Mouse (Mus musculus) MEL (cell line): ENCODE data around the gene Gm20388. TPM values are rescaled to one million over a fixed set of nuclear protein-coding genes. Genes with fewer than 3 reads are reported as not detected.

Source experiments
- DNase-seq: peaks from one replicate; pipeline ENCODE4 v3.0.0; 2011; ENCODE audit warnings: low read depth, low spot score
- H3K27ac ChIP-seq: 2 replicates; pipeline ENCODE4 v1.5.1; 2012; ENCODE audit warnings: low read depth, mild to moderate bottlenecking, control low read depth, low read length, moderate library complexity; ENCODE audit not compliant: control insufficient read depth
- H3K27me3 ChIP-seq, 2 experiments: fragments of 150-350 bp in 1 of 2; sonication (generic) in 1 of 2; 2 replicates each; pipeline ENCODE4 v1.6.1; 2012; ENCODE audit warnings: low read length in 2 of 2, mild to moderate bottlenecking in 2 of 2, improper control_type of control experiment in 1 of 2, moderate library complexity in 1 of 2; ENCODE audit not compliant: insufficient read depth in 2 of 2, control insufficient read depth in 1 of 2
- H3K36me3 ChIP-seq, 2 experiments: 2 replicates each; pipeline ENCODE4 v1.6.1; 2012 to 2014; ENCODE audit warnings: low read length in 2 of 2, improper control_type of control experiment in 1 of 2, inconsistent platforms in 1 of 2, mild to moderate bottlenecking in 1 of 2; ENCODE audit not compliant: insufficient read depth in 2 of 2, control insufficient read depth in 1 of 2
- H3K4me1 ChIP-seq, 2 experiments: fragments of 150-350 bp in 1 of 2; sonication (generic) in 1 of 2; 2 replicates each; pipeline ENCODE4 v1.6.1; 2012; ENCODE audit warnings: low read length in 2 of 2, improper control_type of control experiment in 1 of 2, mild to moderate bottlenecking in 1 of 2; ENCODE audit not compliant: insufficient read depth in 2 of 2, control insufficient read depth in 1 of 2
- H3K4me3 ChIP-seq, 2 experiments: fragments of 150-350 bp in 1 of 2; sonication (generic) in 1 of 2; 2 replicates each; pipeline ENCODE4 v1.5.1; 2012; ENCODE audit warnings: low read depth in 2 of 2, low read length in 2 of 2, mild to moderate bottlenecking in 2 of 2, moderate library complexity in 2 of 2, control low read depth in 1 of 2, improper control_type of control experiment in 1 of 2; ENCODE audit not compliant: control insufficient read depth in 1 of 2, insufficient read depth in 1 of 2
- H3K79me2 ChIP-seq: 2 replicates; pipeline ENCODE4 v1.6.1; 2012; ENCODE audit warnings: mild to moderate bottlenecking, low read length, moderate library complexity; ENCODE audit not compliant: control insufficient read depth, poor library complexity, insufficient read depth
- H3K9ac ChIP-seq: 2 replicates; pipeline ENCODE4 v1.6.1; 2012; ENCODE audit warnings: low read depth, mild to moderate bottlenecking, control low read depth, low read length, moderate library complexity; ENCODE audit not compliant: control insufficient read depth, poor library complexity, severe bottlenecking
- H3K9me3 ChIP-seq: fragments of 150-350 bp; sonication (generic); replicated peaks from 2 replicates; pipeline ENCODE4 v1.6.1; 2012; ENCODE audit warnings: mild to moderate bottlenecking, low read length, improper control_type of control experiment, moderate library complexity; ENCODE audit not compliant: insufficient read depth
- BHLHE40 ChIP-seq: IDR thresholded peaks from 2 replicates; pipeline ENCODE4 v1.6.1; 2012; ENCODE audit warnings: low read depth, mild to moderate bottlenecking, inconsistent platforms, low read length, improper control_type of control experiment, borderline replicate concordance
- CHD1 ChIP-seq: IDR thresholded peaks from 2 replicates; pipeline ENCODE4 v1.6.1; 2012; ENCODE audit warnings: low read depth, mild to moderate bottlenecking, inconsistent platforms, low read length, improper control_type of control experiment
- CTCF ChIP-seq, 3 experiments: IDR thresholded peaks in 2 of 3; conservative IDR thresholded peaks in 1 of 3; 2 replicates each; pipeline ENCODE4 v1.5.1; 2011 to 2012; ENCODE audit warnings: low read length in 3 of 3, low read depth in 2 of 3, mild to moderate bottlenecking in 2 of 3, improper control_type of control experiment in 1 of 3, inconsistent platforms in 1 of 3, mixed read lengths in 1 of 3, moderate library complexity in 1 of 3; ENCODE audit not compliant: control insufficient read depth in 1 of 3, insufficient read depth in 1 of 3, poor library complexity in 1 of 3, severe bottlenecking in 1 of 3
- E2F4 ChIP-seq: IDR thresholded peaks from 2 replicates; pipeline ENCODE4 v1.6.1; 2011; ENCODE audit warnings: low read depth, low read length, improper control_type of control experiment, borderline replicate concordance
- ELF1 ChIP-seq: IDR thresholded peaks from 2 replicates; pipeline ENCODE4 v1.6.1; 2014; ENCODE audit warnings: low read depth, mild to moderate bottlenecking, inconsistent platforms, low read length, improper control_type of control experiment, moderate library complexity
- EP300 ChIP-seq, 2 experiments: IDR thresholded peaks; 2 replicates each; pipeline ENCODE4 v1.6.1; 2011; ENCODE audit warnings: improper control_type of control experiment in 2 of 2, low read length in 2 of 2, low read depth in 1 of 2, mild to moderate bottlenecking in 1 of 2
- ETS1 ChIP-seq: IDR thresholded peaks from 2 replicates; pipeline ENCODE4 v1.6.1; 2012; ENCODE audit warnings: low read depth, mild to moderate bottlenecking, inconsistent platforms, low read length, improper control_type of control experiment, moderate library complexity
- GABPA ChIP-seq: IDR thresholded peaks from 2 replicates; pipeline ENCODE4 v1.6.1; 2012; ENCODE audit warnings: low read depth, mild to moderate bottlenecking, inconsistent platforms, low read length, improper control_type of control experiment, moderate library complexity
- GATA1 ChIP-seq: IDR thresholded peaks from 2 replicates; pipeline ENCODE4 v1.6.1; 2011; ENCODE audit warnings: low read depth, low read length, improper control_type of control experiment
- HCFC1 ChIP-seq: IDR thresholded peaks from 2 replicates; pipeline ENCODE4 v1.6.1; 2012; ENCODE audit warnings: low read depth, mild to moderate bottlenecking, inconsistent platforms, low read length, improper control_type of control experiment, moderate library complexity
- JUND ChIP-seq: IDR thresholded peaks from 2 replicates; pipeline ENCODE4 v1.6.1; 2011; ENCODE audit warnings: low read depth, mild to moderate bottlenecking, improper control_type of control experiment, low read length
- KAT2A ChIP-seq: conservative IDR thresholded peaks from 2 replicates; pipeline ENCODE4 v1.6.1; 2012; ENCODE audit warnings: low read depth, low read length, improper control_type of control experiment, inconsistent platforms
- MAFK ChIP-seq: IDR thresholded peaks from 2 replicates; pipeline ENCODE4 v1.6.1; 2011; ENCODE audit warnings: low read depth, mild to moderate bottlenecking, low read length, improper control_type of control experiment, borderline replicate concordance
- MAX ChIP-seq: IDR thresholded peaks from 2 replicates; pipeline ENCODE4 v1.6.1; 2011; ENCODE audit warnings: low read length, improper control_type of control experiment
- MAZ ChIP-seq: IDR thresholded peaks from 2 replicates; pipeline ENCODE4 v1.6.1; 2012; ENCODE audit warnings: low read depth, mild to moderate bottlenecking, inconsistent platforms, low read length, improper control_type of control experiment
- MYB ChIP-seq: IDR thresholded peaks from 2 replicates; pipeline ENCODE4 v1.6.1; 2011; ENCODE audit warnings: mild to moderate bottlenecking, low read depth, low read length, improper control_type of control experiment
- MYC ChIP-seq: IDR thresholded peaks from 2 replicates; pipeline ENCODE4 v1.6.1; 2011; ENCODE audit warnings: low read depth, mild to moderate bottlenecking, low read length, improper control_type of control experiment, moderate library complexity
- NELFE ChIP-seq: IDR thresholded peaks from 2 replicates; pipeline ENCODE4 v1.6.1; 2011; ENCODE audit warnings: low read depth, low read length, improper control_type of control experiment
- NRF1 ChIP-seq: IDR thresholded peaks from 2 replicates; pipeline ENCODE4 v1.6.1; 2014; ENCODE audit warnings: low read depth, mild to moderate bottlenecking, inconsistent platforms, low read length, improper control_type of control experiment, moderate library complexity; ENCODE audit not compliant: poor library complexity, insufficient read depth, severe bottlenecking
- POLR2A ChIP-seq, 2 experiments: IDR thresholded peaks; 2 replicates each; pipeline ENCODE4 v1.6.1; 2011 to 2012; ENCODE audit warnings: low read length in 2 of 2, mild to moderate bottlenecking in 2 of 2, control low read depth in 1 of 2, improper control_type of control experiment in 1 of 2, low read depth in 1 of 2, moderate library complexity in 1 of 2; ENCODE audit not compliant: control insufficient read depth in 1 of 2, insufficient read depth in 1 of 2, poor library complexity in 1 of 2
- POLR2AphosphoS2 ChIP-seq: IDR thresholded peaks from 2 replicates; pipeline ENCODE4 v1.6.1; 2011; ENCODE audit warnings: low read length, improper control_type of control experiment
- POLR2AphosphoS5 ChIP-seq: IDR thresholded peaks from 2 replicates; pipeline ENCODE4 v1.6.1; 2012; ENCODE audit warnings: low read depth, borderline replicate concordance, mild to moderate bottlenecking, inconsistent platforms, low read length, moderate library complexity, mixed read lengths
- RAD21 ChIP-seq: IDR thresholded peaks from 2 replicates; pipeline ENCODE4 v1.6.1; 2011; ENCODE audit warnings: mild to moderate bottlenecking, low read depth, low read length, improper control_type of control experiment
- RCOR1 ChIP-seq: IDR thresholded peaks from 2 replicates; pipeline ENCODE4 v1.6.1; 2012; ENCODE audit warnings: low read depth, mild to moderate bottlenecking, inconsistent platforms, low read length, improper control_type of control experiment
- SIN3A ChIP-seq: IDR thresholded peaks from 2 replicates; pipeline ENCODE4 v1.6.1; 2012; ENCODE audit warnings: low read length, improper control_type of control experiment, inconsistent platforms
- SMC3 ChIP-seq: IDR thresholded peaks from 2 replicates; pipeline ENCODE4 v1.6.1; 2011; ENCODE audit warnings: low read depth, low read length, improper control_type of control experiment
- TAL1 ChIP-seq: IDR thresholded peaks from 2 replicates; pipeline ENCODE4 v1.6.1; 2012; ENCODE audit warnings: mild to moderate bottlenecking, inconsistent platforms, low read length, moderate library complexity, mixed read lengths
- TBP ChIP-seq: IDR thresholded peaks from 2 replicates; pipeline ENCODE4 v1.8.0; 2011; ENCODE audit warnings: low read depth, low read length, improper control_type of control experiment
- TCF12 ChIP-seq: IDR thresholded peaks from 2 replicates; pipeline ENCODE4 v1.6.1; 2014; ENCODE audit warnings: low read depth, mild to moderate bottlenecking, inconsistent platforms, low read length, improper control_type of control experiment, moderate library complexity
- USF1 ChIP-seq: IDR thresholded peaks from 2 replicates; pipeline ENCODE4 v1.6.1; 2014; ENCODE audit warnings: low read depth, mild to moderate bottlenecking, inconsistent platforms, low read length, improper control_type of control experiment, moderate library complexity
- USF2 ChIP-seq, 2 experiments: IDR thresholded peaks; 2 replicates each; pipeline ENCODE4 v1.6.1; 2011 to 2012; ENCODE audit warnings: improper control_type of control experiment in 2 of 2, low read length in 2 of 2, borderline replicate concordance in 1 of 2, inconsistent platforms in 1 of 2, low read depth in 1 of 2, mild to moderate bottlenecking in 1 of 2; ENCODE audit not compliant: insufficient read depth in 1 of 2
- ZC3H11A ChIP-seq: IDR thresholded peaks from 2 replicates; pipeline ENCODE4 v1.6.1; 2012; ENCODE audit warnings: low read depth, mild to moderate bottlenecking, inconsistent platforms, low read length, improper control_type of control experiment
- ZMIZ1 ChIP-seq: IDR thresholded peaks from 2 replicates; pipeline ENCODE4 v1.6.1; 2012; ENCODE audit warnings: low read depth, mild to moderate bottlenecking, inconsistent platforms, low read length, improper control_type of control experiment, moderate library complexity
- ZNF384 ChIP-seq: IDR thresholded peaks from 2 replicates; pipeline ENCODE4 v1.6.1; 2012; ENCODE audit warnings: low read depth, mild to moderate bottlenecking, inconsistent platforms, low read length, improper control_type of control experiment
- polyA plus RNA-seq, 2 experiments: library from polyadenylated mRNA; stranded (reverse) in 1 of 2; unstranded in 1 of 2; fragments of >175 nt in 1 of 2; fragments of >200 nt in 1 of 2; gene quantifications; 2 replicates each; pipeline versions ENCODE4 v1.2.1 to v1.2.4; 2012; ENCODE audit warnings: low replicate concordance in 2 of 2, low read depth in 1 of 2; ENCODE audit not compliant: insufficient read length in 2 of 2, insufficient read depth in 1 of 2, missing spikeins in 1 of 2
- total RNA-seq: library from RNA; depleted of rRNA; stranded (reverse); fragments of 300-350 nt; gene quantifications from 2 replicates; pipeline ENCODE4 v1.2.3, GENCODE M21; 2012

The Gm20388 gene
- total and polyA plus RNA-seq, 3 experiments = 11.1 to 17.8 TPM; not detected in 1

- TF ChIP-seq CHD1 (no peak), USF1 (no peak), TBP (no peak), EP300 (IDR thresholded peaks at IDR 0.05; ENCODE audit: low read depth in 1 of 2, low read length in 2 of 2) (no peak), GATA1 (no peak), SMC3 (0 out of 2 replicates have a peak, but pooled peaks have one; percentile 17), NELFE (no peak), MYC (no peak), POLR2AphosphoS5 (0 out of 2 replicates have a peak, but pooled peaks have one; percentile 42), ZMIZ1 (no peak)
- TF ChIP-seq, all 39 proteins: peak for 4
Observed at GRCm38 (mm10) chr8:122891440-122891839, 2980.8 kb downstream of the Gm20388 start (continued).

DNA sequence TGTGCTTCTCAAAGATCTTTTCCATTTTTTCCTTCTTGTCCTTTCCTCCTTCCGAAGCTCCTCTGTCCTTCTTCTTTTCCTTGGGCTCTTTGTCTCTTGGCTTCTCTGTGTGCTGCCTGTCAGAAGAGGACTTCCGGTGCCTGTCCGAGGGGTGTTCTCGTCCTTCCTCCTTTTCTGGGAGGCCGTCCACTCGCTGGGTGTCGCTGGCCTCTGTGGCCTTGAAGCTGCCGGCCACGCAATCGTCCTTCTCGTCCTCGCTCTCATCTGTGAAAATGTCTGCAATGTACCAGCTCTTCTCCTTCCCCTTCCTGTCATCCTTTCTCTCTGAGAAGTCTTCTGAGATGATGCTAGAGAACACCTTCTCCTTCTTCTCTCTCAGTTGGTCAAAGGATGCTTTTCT lies 2982.8 kb downstream of the Gm20388 start:
- H3K27ac ChIP-seq = no peak overlapping the region

DNA sequence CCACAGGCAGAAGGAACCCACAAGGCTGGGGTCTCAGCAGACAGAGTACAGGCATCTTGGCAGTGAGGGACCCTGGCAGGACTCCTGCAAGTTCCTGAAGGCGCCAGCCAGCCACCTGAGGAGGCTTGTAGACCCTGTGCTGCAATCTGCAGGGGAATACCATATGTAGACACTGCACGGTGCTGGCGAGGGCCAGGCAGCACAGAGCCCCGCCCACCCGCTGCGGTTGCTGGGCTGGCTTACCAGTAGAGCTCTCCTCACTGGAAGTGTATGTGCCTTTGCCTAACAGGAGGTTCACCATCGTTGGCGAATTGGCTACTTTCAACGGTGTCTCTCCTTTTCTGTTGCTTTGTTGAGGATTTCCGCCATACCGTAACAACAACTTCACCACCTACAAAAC lies 2985.7 kb downstream of the Gm20388 start:
- no peak for DNase-seq
- H3K79me2 ChIP-seq = no peaks in the 10 kb centered on the region
- H3K9ac ChIP-seq = no peak overlapping the region
- no peaks in the 10 kb centered on the region for H3K27me3 ChIP-seq
- H3K4me3 ChIP-seq = no peak overlapping the region
- H3K27ac ChIP-seq = no peak overlapping the region
- peaks cover 0 to 35% of the 10 kb centered on the region in 2 experiments; a peak in 2 of 4 replicates for H3K36me3 ChIP-seq
- H3K9me3 ChIP-seq = no peaks in the 10 kb centered on the region
- H3K4me1 ChIP-seq = no peaks in the 10 kb centered on the region
- no peak for TF ChIP-seq POLR2A (IDR thresholded peaks at IDR 0.05; ENCODE audit: control insufficient read depth in 1 of 2, insufficient read depth in 1 of 2, low read depth in 1 of 2, low read length in 2 of 2, poor library complexity in 1 of 2)
- no peak for TF ChIP-seq RCOR1
- no peak for TF ChIP-seq MAFK
- TF ChIP-seq USF2 (IDR thresholded peaks at IDR 0.05; ENCODE audit: borderline replicate concordance in 1 of 2, insufficient read depth in 1 of 2, low read depth in 1 of 2, low read length in 2 of 2) = no peak
- TF ChIP-seq GABPA = no peak
- TF ChIP-seq CHD1 = no peak
- TF ChIP-seq POLR2AphosphoS5 = no peak
- no peak for TF ChIP-seq ZC3H11A
- TF ChIP-seq E2F4 = no peak
- no peak for TF ChIP-seq ZNF384
- no peak for TF ChIP-seq ETS1
- no peak for TF ChIP-seq MAZ
- no peak for TF ChIP-seq POLR2AphosphoS2
- no peak for TF ChIP-seq HCFC1
- TF ChIP-seq TCF12 = no peak
- TF ChIP-seq JUND = no peak

More for the DNA sequence above, 2982.8 kb downstream of the Gm20388 start:
- no peaks in the 10 kb centered on the region for H3K27me3 ChIP-seq
- TF ChIP-seq ELF1 (no peak), POLR2AphosphoS2 (no peak), TCF12 (no peak), RAD21 (no peak), BHLHE40 (no peak), CTCF (IDR thresholded peaks at IDR 0.05 in 2 of 3, conservative IDR thresholded peaks at IDR 0.05 in 1 of 3; ENCODE audit: control insufficient read depth in 1 of 3, insufficient read depth in 1 of 3, low read depth in 2 of 3, low read length in 3 of 3, poor library complexity in 1 of 3, severe bottlenecking in 1 of 3) (no peak), TBP (no peak), GATA1 (no peak), KAT2A (no peak), SIN3A (no peak), ETS1 (no peak), USF2 (IDR thresholded peaks at IDR 0.05; ENCODE audit: borderline replicate concordance in 1 of 2, insufficient read depth in 1 of 2, low read depth in 1 of 2, low read length in 2 of 2) (no peak), MYB (no peak), TAL1 (no peak), MYC (no peak), NRF1 (no peak), MAX (no peak), POLR2A (IDR thresholded peaks at IDR 0.05; ENCODE audit: control insufficient read depth in 1 of 2, insufficient read depth in 1 of 2, low read depth in 1 of 2, low read length in 2 of 2, poor library complexity in 1 of 2) (no peak), JUND (no peak)
- TF ChIP-seq, all 39 proteins: peak for 0
- Histone ChIP-seq H3K79me2 (no peaks in the 10 kb centered on the region), H3K4me3 (no peak overlapping the region), H3K36me3 (peaks cover 0 to 32% of the 10 kb centered on the region in 2 experiments; a peak in 2 of 4 replicates), H3K4me1 (no peaks in the 10 kb centered on the region), H3K9ac (no peak overlapping the region), H3K9me3 (no peaks in the 10 kb centered on the region)
- DNase-seq = no peak
